Mouse (Mus musculus) CH12F3 (cell line): ENCODE results near the gene Add1.
"Not testable (repeated sequence)": the region's sequence is repeated elsewhere in the genome, so short reads cannot be mapped to it uniquely, and the experiment has no call there.

Experiments
- in situ Hi-C: fragments of 300-500 bp; cut with MboI; formaldehyde crosslinking; loops from 2 replicates; pipeline ENCODE4 v1.14.3; 2020; ENCODE audit warnings: low sequenced_read_pairs

Gene Add1

DNA sequence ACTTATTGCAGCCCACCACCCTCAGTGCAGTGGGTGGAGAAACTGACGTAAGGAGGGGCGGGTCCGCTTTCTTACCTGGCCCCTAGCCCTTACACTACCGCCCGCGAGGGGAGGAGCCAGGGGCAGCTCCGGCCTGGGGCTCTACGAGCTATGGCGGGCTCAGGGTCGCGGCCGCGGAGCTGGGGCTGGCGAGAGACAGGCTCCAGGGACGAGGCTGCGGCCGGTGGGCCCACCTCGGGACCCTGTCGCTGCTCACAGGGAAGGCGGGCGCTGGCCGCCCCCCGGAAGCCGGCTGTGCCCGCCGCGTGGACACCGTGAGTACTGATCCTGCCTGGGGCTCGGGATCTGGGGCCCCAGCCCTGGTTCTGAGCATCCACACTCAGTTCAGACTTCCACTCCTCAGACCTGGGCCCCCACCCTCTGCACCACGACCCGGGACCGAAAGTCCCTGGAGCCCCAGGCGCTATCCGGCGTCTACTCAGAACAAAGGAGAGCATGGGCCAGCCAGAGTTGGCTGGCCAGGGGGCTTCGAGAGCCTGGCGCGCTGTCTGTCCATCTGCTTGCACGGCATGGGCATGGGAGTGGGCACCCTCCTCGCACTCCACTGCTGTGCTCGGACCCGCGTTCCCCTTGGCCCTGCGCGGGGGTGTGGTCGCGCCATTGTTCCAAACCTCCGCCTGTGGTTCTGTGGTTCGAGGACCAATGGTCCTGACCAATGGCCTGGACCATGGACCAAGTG is 23.8 kb upstream of the Add1 start:
- in situ Hi-C loops: no loop called here

DNA sequence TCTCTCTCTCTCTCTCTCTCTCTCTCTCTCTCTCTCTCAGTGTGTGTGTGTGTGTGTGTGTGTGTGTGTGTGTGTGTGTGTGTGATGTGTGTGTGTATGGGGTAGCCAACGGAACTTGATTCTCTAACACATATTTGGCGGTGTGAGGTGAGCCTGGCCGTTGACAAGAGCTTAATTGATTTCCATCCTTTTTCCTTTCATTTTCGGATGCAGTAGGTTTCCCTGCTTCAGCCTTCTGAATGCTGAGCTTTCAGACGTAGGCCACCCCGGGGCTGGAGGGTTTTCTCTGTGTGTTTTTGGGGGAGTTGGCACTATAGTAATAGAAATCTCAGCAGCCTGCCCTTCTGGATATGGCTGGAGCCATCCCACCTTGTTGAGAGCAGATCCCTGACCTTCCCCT is 23.2 kb upstream of the Add1 start:
- in situ Hi-C loops: no loop called here

DNA sequence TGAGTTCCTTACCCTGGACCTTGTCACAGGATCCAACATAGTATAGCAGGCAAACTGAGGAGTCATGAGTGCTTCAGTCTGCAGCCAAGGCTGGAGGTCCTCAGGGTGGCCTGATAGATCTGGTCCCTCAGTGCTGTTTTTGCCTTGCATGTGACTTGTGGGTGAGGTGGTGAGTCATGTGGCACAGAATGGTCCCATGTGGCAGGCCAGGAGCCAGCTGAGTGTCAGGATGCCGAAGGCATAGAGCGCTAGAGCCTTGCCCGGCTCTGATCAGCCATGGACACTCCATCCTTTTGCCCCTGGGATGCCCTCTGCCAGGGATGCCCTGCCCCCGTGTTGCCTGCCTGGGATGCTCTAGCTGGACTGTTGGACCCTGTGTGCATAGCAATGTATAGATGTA is 21.6 kb upstream of the Add1 start:
- in situ Hi-C loops: no loop called here

DNA sequence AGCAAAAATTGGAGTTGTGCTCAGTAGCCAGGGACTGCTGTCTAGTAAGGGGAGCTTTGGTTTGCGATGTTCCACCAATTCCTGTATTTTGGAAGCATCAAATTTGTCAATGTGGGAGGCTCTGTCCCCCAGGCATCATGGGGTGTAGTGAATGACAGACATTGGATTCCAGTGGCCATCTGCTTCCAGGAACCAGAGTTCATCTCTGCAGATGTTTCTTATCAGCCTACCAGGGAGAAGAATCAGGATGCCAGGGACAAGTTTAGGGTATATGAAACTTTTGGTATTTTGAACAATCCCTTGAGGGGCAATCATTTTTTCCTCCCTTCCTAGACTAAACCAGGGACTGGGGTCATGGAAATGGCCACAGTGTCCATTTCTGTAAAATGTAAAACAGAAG is 9.6 kb upstream of the Add1 start:
- in situ Hi-C loops: no loop called here

DNA sequence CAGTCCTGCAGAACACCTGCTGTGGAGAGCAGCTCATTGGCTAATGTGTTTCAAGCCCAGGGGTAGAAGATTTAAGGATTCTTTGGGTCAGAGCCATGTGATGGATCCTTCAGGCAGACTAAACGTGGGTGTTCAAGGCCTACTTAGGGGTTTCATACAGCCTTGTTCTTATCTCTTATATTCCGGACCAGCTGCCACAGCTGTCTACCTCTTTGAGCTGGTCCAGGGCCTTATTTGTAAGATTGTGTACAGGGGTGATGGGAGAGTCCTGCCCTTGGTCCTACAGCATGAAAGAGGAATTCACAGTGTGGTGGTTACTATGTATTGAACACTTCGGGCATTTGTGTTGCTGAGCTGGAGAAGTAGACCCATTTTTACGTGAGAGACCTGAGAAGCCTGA is 9.2 kb upstream of the Add1 start:
- in situ Hi-C loops: no loop called here

DNA sequence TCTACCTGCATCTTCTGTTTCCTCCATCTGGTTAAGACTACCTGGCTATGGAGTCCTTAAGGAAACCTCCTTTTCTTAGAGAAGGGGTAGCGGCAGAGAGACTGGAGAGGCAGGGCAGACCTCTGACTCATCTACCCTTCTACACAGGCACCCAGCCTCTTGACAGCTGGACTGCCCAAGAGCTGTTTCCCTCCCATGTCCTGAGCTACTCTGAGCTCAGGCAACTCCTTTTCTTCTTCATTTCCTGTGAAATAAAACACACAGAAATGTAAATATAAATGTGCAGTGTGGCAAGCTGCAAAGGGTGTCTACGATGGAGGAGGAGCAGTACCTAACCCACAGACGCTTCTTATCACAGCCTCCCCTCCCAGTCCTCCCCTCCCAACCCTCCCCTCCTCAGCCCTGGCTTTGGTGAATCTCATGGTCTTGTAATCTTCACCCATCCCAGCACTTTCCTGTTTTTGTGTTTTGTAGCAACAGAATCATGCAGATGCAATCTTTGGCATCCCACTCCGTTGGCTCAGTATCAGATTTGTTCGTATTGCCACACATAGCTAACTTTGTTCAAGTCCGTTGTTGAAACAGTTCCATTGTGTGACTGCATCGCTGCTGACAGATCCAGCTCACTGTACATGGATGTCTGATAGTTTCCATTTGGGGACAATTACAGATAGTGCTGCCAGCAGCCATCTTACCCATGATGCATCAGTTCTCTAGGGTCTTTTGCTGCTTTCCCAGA is 7.8 kb upstream of the Add1 start:
- in situ Hi-C loops: no loop called here

DNA sequence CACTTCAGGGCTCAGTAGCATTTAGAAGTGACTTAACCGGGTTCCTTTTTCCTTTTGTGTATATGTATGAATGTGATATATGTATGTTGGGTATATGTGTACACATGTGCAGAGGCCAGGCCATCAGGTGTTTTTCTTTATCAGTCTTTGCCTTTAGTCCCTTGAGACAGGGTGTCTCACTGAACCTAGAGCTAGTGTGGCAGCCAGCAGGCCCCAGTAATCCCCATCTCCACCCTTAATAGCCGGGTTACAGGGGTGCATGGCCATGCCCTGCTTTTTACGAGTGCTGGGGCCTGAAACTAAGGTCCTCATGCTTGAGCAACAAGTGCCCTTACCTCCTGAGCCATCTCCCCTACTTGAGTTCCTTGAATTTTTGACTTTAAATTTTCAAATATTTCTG is 1.9 kb upstream of the Add1 start:
- in situ Hi-C loops: no loop called here

DNA sequence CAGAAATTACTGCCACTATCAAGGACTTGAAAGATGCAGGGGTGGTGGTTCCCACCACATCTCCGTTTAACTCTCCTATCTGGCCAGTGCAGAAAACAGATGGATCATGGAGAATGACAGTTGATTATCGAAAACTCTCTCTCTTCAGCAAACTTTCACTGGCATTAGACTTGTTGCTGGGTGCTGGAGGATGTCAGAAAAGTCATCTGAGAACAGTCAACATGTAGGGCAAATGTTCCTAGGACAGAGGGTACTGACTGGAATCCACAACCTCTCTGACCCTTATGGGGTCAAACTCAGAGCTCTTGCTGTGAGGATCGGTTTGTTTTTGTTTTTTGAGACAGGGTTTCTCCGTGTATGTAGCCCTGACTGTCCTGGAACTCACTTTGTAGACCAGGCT is 896 bp upstream of the Add1 start:
- in situ Hi-C loops: not testable (repeated sequence)

DNA sequence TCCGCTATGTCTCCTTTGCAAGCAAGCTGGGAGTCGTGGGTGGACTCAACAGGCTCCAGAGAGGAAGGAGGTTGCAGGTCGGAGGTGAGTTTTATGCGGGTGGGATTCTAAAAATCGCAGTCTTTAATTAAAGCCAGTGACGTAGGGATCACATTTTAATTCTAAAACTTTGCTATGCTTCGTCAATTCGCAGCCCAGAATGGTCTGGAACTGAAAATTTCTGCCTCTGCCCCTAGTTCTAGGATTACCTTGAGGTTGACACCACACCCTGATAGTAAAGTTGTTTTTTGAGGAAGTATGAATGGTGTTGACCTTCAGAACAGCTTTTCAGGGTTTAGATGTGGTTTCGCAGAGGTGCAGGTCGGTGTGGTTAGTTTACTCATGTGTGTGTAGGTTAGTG is 1.3 kb downstream of the Add1 start:
- in situ Hi-C loops: no loop called here

DNA sequence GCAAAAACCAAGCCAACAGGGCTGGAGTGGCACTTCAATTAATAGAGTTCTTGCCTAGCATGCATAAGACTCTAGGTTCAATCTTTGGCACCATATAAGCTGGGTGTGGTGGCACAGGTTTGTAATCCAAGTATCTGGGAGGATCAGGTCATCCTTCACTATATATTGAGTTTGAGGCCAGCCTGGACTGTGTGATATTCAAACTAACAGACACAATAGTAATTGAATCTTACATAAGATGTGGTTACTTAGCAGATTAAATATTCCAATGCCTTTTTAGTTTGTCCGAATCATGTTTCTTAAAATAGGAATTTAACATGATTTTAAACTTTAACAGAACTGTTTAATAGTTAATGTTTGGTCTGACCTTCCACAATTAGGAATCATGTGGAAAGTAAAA is 2.8 kb downstream of the Add1 start:
- in situ Hi-C loops: no loop called here

DNA sequence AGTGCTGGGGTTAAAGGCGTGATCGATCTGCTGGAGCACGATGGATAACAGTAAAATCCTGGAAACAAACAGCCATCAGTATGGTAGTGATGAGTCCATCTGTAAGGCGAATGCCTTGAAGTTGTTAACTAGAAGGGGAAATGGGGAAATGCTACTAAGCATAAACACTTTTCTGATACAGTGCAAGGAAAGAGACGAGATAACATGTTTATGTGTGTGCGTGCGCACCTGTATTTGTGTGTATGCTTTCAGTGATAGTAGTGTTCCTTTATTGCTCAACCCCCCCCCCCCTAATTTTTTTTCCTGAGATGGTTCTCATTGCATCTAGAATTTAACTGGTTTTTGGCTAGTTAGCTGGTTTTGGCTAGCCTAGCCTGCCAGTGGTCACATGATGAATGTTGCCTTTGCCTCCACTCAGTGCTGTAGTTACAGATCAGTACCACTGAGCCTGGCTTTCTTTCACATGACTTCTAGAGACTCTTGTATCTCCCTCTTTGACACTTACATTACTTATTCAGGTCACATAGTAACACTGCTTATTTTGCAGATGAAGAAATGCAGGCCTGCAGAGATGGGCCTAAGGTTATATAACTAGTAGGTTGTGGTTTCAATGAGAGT is 4.7 kb downstream of the Add1 start:
- in situ Hi-C loops: no loop called here

DNA sequence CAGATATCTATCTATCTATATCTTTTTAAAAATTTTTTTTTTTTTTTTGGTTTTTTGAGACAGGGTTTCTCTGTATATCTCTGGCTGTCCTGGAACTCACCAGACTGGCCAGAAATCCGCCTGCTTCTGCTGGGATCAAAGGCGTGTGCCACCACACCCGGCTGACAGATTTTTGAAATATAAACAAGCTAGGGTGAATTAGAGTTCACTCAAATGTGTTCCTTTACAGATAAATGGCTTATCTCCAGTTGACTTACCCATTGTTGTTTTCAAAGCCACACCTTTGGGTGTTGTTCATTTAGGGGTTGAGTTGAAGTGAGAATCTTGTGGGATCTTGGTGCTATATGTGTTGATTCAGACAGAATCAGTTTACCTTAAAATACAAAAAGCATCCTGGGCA is 5.9 kb downstream of the Add1 start:
- in situ Hi-C loops: no loop called here

DNA sequence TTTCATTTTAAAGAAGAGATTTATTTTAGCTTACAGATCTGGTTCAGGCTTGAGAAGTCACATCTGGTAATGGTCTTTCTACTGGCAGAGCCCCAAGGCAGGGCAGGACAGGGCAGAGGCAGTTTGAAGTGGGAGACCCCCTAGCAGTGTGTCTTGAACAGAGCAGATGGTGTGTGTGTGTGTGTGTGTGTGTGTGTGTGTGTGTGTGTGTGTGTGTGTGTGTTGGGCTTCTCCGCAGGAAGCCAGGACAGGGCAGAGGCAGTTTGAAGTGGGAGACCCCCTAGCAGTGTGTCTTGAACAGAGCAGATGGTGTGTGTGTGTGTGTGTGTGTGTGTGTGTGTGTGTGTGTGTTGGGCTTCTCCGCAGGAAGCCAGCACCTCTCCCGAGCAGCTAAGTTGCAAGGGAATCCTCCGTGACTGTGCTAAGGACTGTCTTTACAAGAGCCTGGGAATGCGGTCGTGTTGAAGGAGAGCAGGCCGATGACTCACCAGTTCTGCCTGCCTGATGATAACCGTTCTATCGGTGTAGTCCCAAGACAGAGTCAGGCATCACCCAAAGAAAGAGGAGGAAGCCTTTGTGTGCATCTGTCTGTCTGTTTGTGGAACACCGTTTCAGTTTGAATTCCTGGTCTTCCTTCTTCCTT is 8.3 kb downstream of the Add1 start:
- in situ Hi-C loops: not testable (repeated sequence)

DNA sequence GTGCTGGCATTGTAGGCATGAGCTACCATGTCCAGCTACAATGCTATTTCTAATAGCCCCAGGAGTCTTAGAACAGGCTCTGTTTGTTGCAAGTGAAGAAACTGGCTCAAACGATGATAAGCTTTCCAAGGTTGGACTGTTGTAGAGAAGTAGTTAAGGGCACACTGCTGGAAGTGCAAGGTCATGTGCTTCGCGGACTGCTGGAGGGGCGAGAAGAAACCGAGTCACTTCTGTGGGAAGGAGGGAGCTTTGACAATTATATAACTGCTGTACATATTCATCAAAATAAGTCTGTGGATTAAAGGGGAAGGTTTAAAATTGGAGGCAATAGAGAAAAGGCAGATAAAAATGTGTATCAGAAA is 8.8 kb downstream of the Add1 start:
- in situ Hi-C loops: no loop called here

DNA sequence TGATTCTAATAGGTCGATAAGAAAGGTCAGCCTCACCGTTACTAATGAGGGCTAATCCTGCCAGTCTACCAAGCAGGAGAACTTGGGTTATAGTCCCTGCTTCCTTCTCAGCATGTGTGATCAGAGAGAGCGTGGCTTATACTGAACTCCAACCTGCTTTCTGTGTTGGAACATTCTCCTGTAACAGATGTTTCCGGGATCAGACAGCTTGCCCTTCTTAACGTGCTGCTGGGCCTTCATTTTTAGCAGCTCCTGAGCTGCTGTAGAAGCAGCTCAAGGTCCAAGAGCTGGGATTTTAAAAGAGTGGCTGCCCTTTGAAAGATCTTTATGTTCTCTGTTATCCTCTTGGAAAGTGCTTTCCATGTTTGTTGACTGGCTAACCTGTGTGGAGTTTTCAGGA is 11.8 kb downstream of the Add1 start:
- in situ Hi-C loops: no loop called here

DNA sequence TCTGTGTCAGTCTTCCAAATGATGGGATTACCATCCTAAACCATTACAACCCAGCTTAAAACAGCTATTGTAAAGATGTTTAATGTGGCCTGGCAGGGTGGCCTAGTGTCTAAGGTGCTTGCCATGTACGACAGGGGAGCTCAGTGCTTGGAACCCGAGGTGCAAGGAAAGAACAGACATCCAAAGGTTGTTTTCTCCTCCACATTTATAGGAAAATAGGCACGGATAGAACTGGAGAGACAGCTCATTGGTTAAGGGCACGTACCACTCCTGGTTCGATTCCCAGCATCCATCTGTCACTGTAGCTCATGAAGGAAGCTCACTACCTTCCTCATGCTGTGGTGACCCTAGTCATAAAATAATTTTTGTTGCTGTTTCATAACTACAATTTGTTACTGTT is 14.4 kb downstream of the Add1 start:
- in situ Hi-C loops: no loop called here

DNA sequence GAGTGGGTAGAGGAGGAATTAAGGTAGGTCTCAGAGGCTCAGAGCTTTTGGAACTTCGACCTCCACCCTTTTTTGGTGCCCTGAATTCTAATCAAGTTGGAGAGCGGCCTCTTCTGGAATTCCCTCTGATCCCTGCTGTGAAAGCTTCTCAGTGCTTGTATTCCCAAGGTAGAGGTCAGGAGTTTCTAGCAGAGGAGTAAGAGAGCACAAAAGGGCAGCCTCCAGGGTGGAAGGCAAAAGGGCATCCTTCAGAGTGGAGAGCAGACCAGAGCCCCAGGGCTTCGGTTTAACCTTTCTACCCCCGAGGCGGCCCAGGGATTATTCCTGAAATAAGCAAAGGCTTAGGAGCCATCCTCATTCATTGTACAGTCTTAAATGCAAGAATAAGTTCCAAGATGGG is 16.6 kb downstream of the Add1 start:
- in situ Hi-C loops: no loop called here

DNA sequence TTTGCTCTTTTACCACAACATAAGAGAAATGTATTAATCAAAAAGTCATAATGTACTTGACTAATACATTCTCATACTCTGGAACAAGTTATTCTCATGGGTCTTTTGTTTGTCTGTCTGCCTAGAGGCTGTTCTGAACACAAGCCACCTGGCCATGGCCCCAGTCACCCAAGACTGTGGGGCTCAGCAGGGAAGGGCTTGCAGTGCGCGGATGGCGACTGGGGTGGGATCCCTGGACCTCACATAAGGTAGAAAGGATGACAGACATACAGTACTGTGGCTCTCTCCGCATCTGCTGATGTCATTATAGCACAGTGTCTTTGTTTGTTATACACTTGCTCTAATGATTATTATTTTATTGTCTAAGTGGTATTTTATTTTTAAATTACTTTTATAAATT is 17.2 kb downstream of the Add1 start:
- in situ Hi-C loops: no loop called here

DNA sequence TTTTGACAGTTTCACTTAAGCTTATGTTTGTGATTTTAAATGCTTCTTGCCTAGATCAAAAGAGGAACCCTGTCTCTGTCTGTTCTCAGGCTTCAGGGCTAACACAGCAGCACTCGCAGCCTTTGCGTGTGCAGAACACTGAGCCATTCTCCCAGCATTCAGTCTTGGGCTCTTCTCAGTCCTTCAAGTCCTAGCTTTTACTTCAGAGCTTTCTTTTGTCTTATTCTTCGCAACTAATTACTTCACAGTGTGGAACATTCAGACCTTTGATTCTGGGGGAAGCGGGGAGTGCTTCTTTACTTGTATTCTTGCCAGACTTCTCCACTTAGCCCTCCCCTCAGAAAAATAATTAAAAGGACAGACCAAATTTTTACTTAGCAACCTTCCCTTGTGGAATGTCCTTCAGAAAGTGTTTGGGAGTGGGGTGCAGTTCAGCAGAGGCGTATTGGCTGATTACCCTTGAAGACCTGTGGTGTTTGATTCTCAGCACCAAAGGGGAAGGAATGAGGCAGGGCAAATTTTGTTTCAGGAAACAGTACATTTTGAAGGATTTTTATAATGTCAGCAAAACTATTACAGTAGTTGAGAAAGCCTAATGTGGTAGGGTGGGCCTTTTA is 18.0 kb downstream of the Add1 start:
- in situ Hi-C loops: no loop called here

DNA sequence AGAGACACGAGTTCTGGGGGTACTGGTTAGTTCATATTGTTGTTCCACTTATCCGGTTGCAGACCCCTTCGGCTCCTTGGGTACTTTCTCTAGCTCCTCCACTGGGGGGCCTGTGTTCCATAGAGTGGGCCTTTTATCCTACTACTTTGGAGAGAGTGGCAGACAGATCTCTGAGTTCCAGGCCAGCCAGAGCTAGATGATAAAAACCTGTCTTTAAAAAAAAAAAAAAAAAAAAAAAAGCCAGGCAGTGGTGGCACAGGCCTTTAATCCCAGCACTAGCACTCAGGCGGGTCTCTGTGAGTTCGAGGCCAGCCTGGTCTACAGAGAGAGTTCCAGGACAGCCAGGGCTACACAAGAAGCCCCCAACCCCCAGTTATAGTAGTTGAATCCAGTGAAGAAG is 18.8 kb downstream of the Add1 start:
- in situ Hi-C loops: not testable (repeated sequence)

DNA sequence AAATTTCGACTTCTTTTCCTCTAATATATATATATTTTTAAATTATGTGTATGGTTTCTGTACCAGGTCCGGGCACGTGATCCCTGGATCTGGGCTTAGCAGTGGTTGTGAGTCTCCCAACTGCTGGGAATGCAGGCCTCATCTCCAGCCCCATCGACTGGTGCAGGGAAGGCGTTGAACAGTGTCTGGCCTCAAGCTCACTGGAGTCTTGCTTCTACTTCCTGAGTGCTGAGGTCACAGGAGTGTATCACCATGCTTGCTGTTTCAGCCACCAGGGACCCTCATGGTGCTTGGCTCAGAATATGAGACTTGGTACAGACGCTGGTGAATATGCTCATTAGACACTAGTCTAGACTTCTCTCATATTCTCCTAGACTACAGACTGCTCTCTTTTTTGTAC is 19.2 kb downstream of the Add1 start:
- in situ Hi-C loops: no loop called here
